In genomic region chr10:24381917-24382316, GRCm38 (mm10) we compare ENCODE assay signal across 9 mouse cellular contexts.
A peak's percentile ranks its signal among the peaks of the same experiment; 100 is the strongest.
DNase-seq lines count a peak whose midpoint lies in the region; ATAC-seq and TF ChIP-seq lines count a peak whose summit lies in the region.
"Had no signal": no experiment of that assay in that cellular context is flagged by ENCODE, and none has a peak within 500 bp of the region (broad histone marks: within the 10 kb centered on the region; RNA-seq: fewer than 3 reads in every experiment).

No protein-coding gene starts in this region.

- no peaks in the 10 kb centered on the region for H3K36me3 ChIP-seq in kidney, embryonic 15.5 days
- H3K36me3 ChIP-seq in ES-Bruce4 (ENCODE audit: control insufficient read depth, insufficient read depth, low read length, poor library complexity, severe bottlenecking), result no peaks in the 10 kb centered on the region
- H3K36me3 ChIP-seq in lung, embryonic 14.5 days (ENCODE audit: insufficient read depth), result no peaks in the 10 kb centered on the region
- H3K36me3 ChIP-seq: limb, embryonic 12.5 days had no signal

- H3K4me2 ChIP-seq in kidney, embryonic 15.5 days, result no peak overlapping the region
- H3K4me2 ChIP-seq in lung, embryonic 14.5 days, result no peak overlapping the region
- H3K4me2 ChIP-seq: limb, embryonic 12.5 days had no signal

- 27% methylated on average over 4 of the region's 4 CpGs for WGBS in kidney, embryonic 15.5 days
- WGBS in lung, embryonic 14.5 days, result 29% methylated on average over 4 of the region's 4 CpGs

- H3K9ac ChIP-seq in kidney, embryonic 15.5 days, result no peak overlapping the region
- H3K9ac ChIP-seq in ES-Bruce4 (ENCODE audit: low read depth, poor library complexity, severe bottlenecking), result no peak overlapping the region
- no peak overlapping the region for H3K9ac ChIP-seq in lung, embryonic 14.5 days
- H3K9ac ChIP-seq: limb, embryonic 12.5 days had no signal

- H3K4me1 ChIP-seq in kidney, embryonic 15.5 days, result peaks cover 10% of the 10 kb centered on the region; the same call in 1 of the 2 replicates
- no peaks in the 10 kb centered on the region for H3K4me1 ChIP-seq in ES-Bruce4 (ENCODE audit: control insufficient read depth, insufficient read depth, low read length)
- no peaks in the 10 kb centered on the region for H3K4me1 ChIP-seq in lung, embryonic 14.5 days (ENCODE audit: insufficient read depth)

- no peak for TF ChIP-seq EP300 in ES-Bruce4 (IDR thresholded peaks at IDR 0.05; ENCODE audit: insufficient read depth, low read depth, low read length)

- DNase-seq in kidney, adult 18-20 months, result peak; percentile 23
- peak; percentile 39 to 76 for DNase-seq in adrenal gland, postnatal 36 days
- DNase-seq in gastrocnemius, postnatal 10 days, result peak; percentile 56
- DNase-seq in lung, embryonic 14.5 days, result peak; percentile 73
- peak; percentile 31 for DNase-seq in thymus, postnatal 25 days
- no peak for DNase-seq in heart, adult 11 months

- no peaks in the 10 kb centered on the region for H3K27me3 ChIP-seq in kidney, embryonic 15.5 days
- no peaks in the 10 kb centered on the region for H3K27me3 ChIP-seq in ES-Bruce4 (ENCODE audit: control insufficient read depth, insufficient read depth, low read length, poor library complexity, severe bottlenecking)
- H3K27me3 ChIP-seq in lung, embryonic 14.5 days (ENCODE audit: insufficient read depth, low read length), result no peaks in the 10 kb centered on the region
- H3K27me3 ChIP-seq: limb, embryonic 12.5 days had no signal

- no peaks in the 10 kb centered on the region for H3K9me3 ChIP-seq in kidney, embryonic 15.5 days (replicated peaks)
- no peaks in the 10 kb centered on the region for H3K9me3 ChIP-seq in ES-Bruce4 (replicated peaks; ENCODE audit: control insufficient read depth, insufficient read depth, low read length, poor library complexity, severe bottlenecking)
- H3K9me3 ChIP-seq in lung, embryonic 14.5 days (ENCODE audit: low read depth, low read length), result no peaks in the 10 kb centered on the region
- H3K9me3 ChIP-seq: limb, embryonic 12.5 days had no signal

- no peak overlapping the region for H3K27ac ChIP-seq in kidney, embryonic 15.5 days
- no peak overlapping the region for H3K27ac ChIP-seq in ES-Bruce4 (ENCODE audit: insufficient read depth, low read length)
- no peak overlapping the region for H3K27ac ChIP-seq in lung, embryonic 14.5 days (ENCODE audit: low read depth)
- H3K27ac ChIP-seq: limb, embryonic 12.5 days had no signal

- peak; percentile 52 for TF ChIP-seq CTCF in ES-Bruce4 (IDR thresholded peaks at IDR 0.05; ENCODE audit: low read depth, low read length)
- TF ChIP-seq CTCF in lung, embryonic 14.5 days (IDR thresholded peaks at IDR 0.05; ENCODE audit: low read depth), result peak; percentile 73

- TF ChIP-seq POLR2A in ES-Bruce4 (IDR thresholded peaks at IDR 0.05; ENCODE audit: insufficient read depth, low read length), result no peak

- ATAC-seq in kidney, embryonic 15.5 days (replicated peaks; ENCODE audit: low FRiP score), result no peak
- no peak for ATAC-seq in lung, embryonic 14.5 days (ENCODE audit: insufficient read depth)

- no peak overlapping the region for H3K4me3 ChIP-seq in kidney, embryonic 15.5 days (replicated peaks)
- H3K4me3 ChIP-seq in ES-Bruce4 (ENCODE audit: low read depth, low read length), result no peak overlapping the region
- no peak overlapping the region for H3K4me3 ChIP-seq in lung, embryonic 14.5 days (ENCODE audit: low read depth, low read length)
- H3K4me3 ChIP-seq: limb, embryonic 12.5 days had no signal
